Mouse (Mus musculus): ENCODE data around the gene Mon2.
"Not testable (repeated sequence)": the region's sequence is repeated elsewhere in the genome, so short reads cannot be mapped to it uniquely, and the experiment has no call there.

Mon2 gene

DNA sequence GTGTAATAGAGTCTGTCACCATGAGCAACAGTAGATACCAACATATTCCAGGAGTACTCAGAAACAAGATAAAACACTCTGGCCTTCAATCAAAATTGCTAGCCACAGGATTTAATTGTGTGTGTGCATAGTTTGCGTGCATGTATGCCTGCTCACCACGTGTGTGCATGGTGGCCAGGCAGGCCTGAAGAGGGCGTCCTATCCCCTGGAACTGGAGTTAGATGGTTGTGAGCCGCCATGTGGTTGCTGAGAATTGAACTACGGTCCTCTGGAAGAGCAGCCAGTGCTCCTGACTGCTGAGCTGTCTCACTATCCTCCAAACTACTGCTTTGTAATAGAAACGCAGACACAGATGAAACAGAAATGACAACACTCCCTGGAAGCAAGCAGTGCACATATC, 85.7 kb downstream of the Mon2 start:
- DNase-seq = no peak

DNA sequence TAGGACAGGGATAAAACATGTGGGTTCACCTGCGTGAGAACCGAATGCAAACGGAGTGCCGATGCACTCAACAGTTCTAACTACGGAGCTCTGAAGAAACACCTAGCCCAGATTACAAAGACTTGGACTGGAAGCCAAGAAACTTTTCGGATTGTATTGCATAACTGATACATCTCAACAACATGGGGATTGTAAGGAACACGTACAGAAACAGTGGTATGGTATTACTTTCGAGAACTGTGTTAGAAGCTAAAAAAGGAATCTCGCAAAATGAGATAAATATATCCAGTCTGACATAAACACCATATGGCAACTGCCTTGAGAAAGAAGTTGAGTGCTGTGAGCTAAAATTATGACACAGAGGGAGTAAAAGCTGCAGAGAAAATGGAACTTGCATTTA, 86.4 kb downstream of the Mon2 start:
- DNase-seq = no peak

DNA sequence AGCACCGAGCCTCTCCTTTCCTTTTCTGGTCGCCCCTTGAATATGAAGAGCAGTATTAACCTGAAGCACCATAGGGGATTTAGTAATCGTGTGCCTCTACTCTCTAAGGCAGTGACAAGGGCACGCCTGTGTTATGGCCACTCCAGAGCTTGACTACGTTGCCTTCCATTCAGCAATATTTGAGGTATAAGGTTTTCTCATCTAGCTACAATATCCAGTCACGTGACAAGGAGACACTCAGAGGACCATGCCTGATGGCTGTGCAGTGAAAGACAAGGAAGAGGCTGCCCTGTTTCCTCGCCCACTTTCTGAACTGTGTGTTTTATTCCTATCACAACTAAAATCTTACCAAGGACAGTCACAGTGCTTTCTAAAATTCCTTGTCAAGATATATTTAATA, 87.9 kb downstream of the Mon2 start:
- DNase-seq = no peak

DNA sequence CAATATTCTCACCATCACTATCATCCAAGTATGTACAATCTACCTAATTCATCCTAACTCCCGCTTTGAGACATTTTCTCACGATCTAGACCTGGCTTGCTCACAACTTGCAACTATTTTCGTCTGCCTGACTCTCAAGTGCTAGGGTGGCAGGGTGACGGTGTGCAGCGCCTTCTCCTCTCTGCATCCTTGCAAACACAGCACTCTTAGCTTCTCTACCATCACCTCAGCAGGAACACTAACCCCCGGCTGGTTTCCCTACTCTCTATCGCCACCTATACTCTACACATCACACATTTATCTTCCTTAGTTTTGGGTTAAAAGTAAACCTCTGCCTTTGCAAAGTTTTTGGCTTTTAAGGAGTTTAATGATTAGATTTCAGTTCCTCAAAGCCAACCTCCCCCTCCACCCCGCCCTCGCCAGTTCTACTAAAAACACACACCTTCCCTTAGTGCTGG, 88.6 kb downstream of the Mon2 start:
- DNase-seq = peak; percentile 44

GRCm38 (mm10) chr10:122986320-122987225, 89.7 kb downstream of the Mon2 start:
- peak; percentile 80 for DNase-seq

DNA sequence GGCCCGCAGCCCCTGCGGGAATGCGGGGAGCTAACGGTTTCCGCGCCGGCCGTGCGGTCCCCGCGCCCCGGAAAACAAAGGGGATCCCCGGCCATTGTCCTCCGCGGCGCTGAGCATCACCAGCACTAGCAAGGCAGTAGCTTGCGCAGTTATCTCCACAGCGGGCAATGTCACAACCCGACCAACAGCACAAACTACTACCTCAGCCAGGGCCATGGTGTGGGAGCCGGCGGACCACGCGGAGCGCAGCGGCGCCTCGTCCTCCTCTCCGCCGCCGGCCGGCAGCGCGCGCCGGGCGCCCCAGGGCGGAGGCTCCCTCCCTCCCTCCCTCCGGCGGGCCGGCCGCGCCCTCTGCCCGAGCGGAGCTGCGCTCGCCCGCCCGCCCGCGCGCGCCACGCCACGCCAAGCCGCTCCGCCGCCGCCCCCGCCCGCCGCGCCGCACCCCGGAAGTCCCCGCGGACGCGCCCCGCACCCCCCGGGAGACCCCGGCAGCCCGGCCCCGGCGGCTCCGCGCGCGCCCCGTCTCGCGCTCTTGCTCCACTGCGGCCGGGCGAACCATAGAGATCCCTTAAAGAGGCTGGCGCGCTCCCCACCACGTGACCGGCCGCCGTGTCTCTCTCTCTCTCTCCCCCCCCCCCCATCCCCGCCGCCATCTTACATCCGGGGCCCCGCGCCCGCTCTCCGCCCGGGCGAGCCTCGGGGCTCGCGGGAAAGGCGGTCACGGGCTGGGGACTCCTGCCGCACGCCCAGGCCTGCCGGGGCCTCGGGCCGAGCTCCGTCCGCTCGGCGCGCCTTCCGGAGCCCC, 90.6 kb downstream of the Mon2 start:
- DNase-seq = peak; percentile 83

- peak; percentile 57 for DNase-seq
Measured at GRCm38 (mm10) chr10:122985252-122985514, 91.1 kb downstream of the Mon2 start.

DNA sequence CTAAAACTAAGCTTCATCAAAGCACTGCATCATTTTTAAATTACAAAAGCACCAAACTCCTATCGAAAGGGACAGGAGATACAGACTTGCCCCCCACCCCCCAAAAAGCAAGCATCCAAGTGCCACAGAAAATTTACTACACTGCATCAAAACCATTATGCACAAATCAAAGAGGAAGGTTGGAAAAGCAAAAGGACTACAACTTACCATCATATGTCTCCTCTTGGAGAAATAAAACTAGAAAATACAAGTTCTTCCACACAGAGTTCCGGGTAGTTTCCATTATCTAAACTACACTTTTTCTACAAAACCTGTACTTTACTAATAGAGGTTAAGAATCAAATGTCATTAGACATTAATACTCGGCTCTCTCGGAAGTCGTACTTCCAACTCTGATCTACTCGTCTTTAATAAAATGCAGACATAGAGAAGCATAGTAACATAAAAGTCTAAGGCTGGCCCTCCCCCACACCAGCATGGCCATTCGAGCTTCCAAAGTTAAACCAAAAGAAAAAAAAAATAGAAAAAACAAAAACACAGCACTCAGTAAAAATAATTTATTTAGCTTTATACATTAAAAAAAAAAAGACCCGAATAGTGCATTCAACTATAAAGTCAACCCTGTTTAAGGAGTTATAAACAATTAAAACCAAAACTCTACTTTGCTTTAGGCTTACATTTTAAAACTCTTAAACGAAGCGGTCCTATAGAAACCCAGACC, 91.6 kb downstream of the Mon2 start:
- DNase-seq = no peak

GRCm38 (mm10) chr10:122983579-122984530, 92.5 kb downstream of the Mon2 start:
- DNase-seq = no peak

DNA sequence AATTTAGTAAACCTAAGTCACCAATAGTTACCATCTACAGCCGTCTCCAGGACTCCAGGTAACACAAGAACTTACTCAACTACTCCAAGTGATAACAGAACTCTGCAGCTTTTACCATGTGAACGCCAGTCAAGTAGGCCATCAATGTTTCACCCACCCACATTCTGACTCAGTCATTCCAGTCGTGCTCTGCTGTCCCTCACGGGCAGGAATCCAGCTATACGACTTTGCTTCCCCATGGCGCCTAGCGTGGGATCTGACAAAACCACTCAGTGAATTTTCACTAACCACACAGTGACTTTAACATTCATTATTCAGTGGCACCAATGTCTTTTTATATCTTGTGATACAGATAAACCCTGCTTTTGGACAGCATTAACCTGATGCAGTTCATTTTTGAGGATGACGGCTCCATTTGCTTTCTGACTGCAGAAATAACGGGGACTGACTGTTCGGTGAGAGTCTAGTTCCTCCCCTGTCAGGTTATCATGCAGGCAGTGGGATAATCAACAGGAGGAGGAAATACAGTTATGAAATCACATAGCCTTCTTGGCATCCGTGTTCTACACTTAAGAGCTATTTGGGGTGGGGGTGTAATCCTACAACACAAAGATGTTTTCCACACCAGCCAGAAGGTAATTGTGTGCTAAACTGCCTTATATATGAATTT, 93.3 kb downstream of the Mon2 start:
- DNase-seq = no peak

DNA sequence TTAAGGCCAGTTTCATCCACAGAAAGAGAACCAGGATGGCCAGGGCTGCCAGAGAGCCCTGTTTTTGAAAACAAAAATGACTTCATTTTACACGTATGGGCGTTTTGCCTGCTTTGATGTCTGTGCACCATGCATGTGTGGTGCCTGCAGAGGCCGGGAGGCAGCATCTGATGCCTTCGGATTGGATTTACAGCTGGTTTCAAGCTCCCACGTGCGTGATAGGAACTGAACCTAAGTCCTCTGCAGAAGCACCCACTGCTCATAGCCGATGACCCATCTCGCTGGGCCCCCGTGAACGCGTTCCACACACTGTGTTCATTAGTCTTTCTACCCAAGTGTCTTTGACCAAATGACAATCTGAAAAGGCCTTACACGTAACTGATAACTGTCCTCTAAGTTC, 96.2 kb downstream of the Mon2 start:
- DNase-seq = no peak

GRCm38 (mm10) chr10:122979356-122979755, 96.9 kb downstream of the Mon2 start:
- no peak for DNase-seq

- DNase-seq = no peak
Measured at GRCm38 (mm10) chr10:122976038-122976437, 100.3 kb downstream of the Mon2 start.

- no peak for DNase-seq
Measured at GRCm38 (mm10) chr10:122973241-122973640, 103.1 kb downstream of the Mon2 start.

DNA sequence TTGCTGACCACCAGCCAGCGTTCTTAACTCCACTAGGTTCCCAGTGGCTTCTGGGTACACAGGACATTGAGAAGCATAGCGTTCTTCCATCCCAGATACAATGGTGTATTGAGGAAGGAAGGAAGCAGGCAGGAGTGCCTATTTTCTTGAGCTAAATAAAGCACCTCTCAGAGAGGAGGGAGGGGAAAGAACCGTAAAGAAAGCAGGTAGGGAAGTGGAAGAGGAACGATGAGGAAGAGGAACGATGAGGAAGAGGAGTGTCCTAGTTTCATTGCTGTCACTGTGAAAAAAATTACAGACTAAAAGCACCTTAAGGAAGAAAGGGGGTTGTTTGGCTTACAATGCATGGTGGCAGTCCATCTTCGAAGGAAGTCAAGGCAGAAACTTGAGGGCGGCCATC, 106.1 kb downstream of the Mon2 start:
- DNase-seq = no peak

GRCm38 (mm10) chr10:122966421-122966820, 109.9 kb downstream of the Mon2 start:
- no peak for DNase-seq

- DNase-seq = not testable (repeated sequence)
Measured at GRCm38 (mm10) chr10:122965650-122966049, 110.7 kb downstream of the Mon2 start.

DNA sequence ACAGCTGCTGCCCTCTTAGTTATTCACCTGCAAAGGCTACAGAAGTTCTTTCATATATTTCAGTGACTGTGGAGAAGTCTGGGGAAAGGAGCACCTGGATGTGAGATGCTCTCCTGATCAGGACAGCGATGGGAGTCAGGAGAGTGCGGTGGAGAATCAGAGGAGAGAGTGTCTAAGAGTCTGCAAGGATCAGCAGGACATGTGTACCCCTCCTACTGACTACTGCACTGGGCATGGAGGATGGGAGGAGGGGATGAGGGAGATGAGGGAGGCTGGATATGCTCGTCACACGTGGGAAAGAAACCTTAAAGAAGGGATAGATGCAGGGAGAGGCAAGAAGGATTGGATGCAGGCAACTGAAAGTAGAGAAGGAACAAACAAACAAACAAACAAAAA, 112.1 kb downstream of the Mon2 start:
- no peak for DNase-seq

DNA sequence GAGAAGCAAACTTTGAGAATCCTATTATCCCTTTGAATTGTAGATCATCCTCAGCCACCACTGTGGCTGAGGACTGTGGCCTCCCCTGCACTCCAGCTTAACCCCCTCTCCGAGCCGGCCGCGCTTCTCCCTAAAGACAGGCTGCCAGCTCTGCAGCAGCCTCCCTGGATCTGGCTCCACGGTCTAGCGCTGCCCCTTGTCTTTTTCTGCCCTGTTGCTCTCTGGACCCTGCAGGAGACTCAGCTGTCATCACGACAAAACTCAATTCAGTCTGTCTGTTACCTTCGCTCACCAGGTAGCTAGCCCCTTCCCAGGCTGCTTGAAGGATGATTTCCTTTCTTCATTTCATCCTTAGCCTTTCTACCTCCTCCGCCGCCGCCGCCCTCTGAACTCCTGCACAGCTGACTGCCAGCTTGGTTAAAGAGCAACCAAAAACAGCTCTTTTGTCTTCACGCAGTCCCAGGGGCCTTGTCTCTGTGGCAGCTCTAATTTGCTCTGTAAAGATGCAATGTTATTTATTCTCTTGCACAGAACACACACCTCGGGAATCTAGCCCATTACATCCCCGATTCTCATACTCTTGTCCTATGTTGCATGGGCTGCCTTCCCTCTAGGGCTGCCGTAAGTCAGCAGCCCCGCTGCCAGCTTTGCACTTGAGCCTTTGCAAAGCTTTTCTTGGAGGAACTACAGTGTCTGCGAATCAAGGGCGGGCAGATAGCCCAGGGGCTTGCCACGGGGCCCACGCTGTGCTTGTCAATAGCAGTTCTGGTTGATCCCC, 112.7 kb downstream of the Mon2 start:
- DNase-seq = no peak

GRCm38 (mm10) chr10:122962651-122963050, 113.7 kb downstream of the Mon2 start:
- DNase-seq = no peak

- DNase-seq = no peak
Measured at GRCm38 (mm10) chr10:122961494-122961893, 114.8 kb downstream of the Mon2 start.

Data from lung, postnatal 14 days (tissue).